Comparison of ENCODE assay signal across 8 mouse cellular contexts in genomic region chr9:43879969-43880396, GRCm38 (mm10).
DNase-seq lines count a peak whose midpoint lies in the region; ATAC-seq and TF ChIP-seq lines count a peak whose summit lies in the region.

No protein-coding gene starts in this region.

- no peaks in the 10 kb centered on the region for H3K9me3 ChIP-seq in midbrain, embryonic 12.5 days

- H3K27ac ChIP-seq in layer of hippocampus, adult 2 months: peak overlapping the region; percentile 3; the same call in 1 of the 2 replicates
- H3K27ac ChIP-seq in midbrain, embryonic 12.5 days (replicated peaks): peak overlapping the region; percentile 52

- WGBS in midbrain, embryonic 12.5 days: under 1% methylated on average over 26 of the region's 26 CpGs

- H3K36me3 ChIP-seq in midbrain, embryonic 12.5 days: no peaks in the 10 kb centered on the region

- peak; percentile 5 for DNase-seq in adrenal gland, adult 2 months
- no peak for DNase-seq in adrenal gland, adult 8-10 months
- peak; percentile 15 for DNase-seq in thymus, postnatal 4 days
- DNase-seq in thymus, postnatal 25 days: no peak
- peak; percentile 65 to 85 for DNase-seq in layer of hippocampus, adult 2 months (ENCODE audit: low spot score in 2 of 2)
- no peak for DNase-seq in ovary, adult 18-20 months (ENCODE audit: low spot score)
- DNase-seq in T-cell, adult 2 months (ENCODE audit: low spot score): no peak

- H3K9ac ChIP-seq in midbrain, embryonic 12.5 days (replicated peaks): peak overlapping the region; percentile 7; the same call in 1 of the 2 replicates

- peaks cover 46% of the 10 kb centered on the region for H3K27me3 ChIP-seq in midbrain, embryonic 12.5 days

- ATAC-seq in midbrain, embryonic 12.5 days (ENCODE audit: low FRiP score, low read depth): peak; percentile 81

- peak overlapping the region; percentile 59 for H3K4me2 ChIP-seq in midbrain, embryonic 12.5 days (replicated peaks)

- TF ChIP-seq CTCF in layer of hippocampus, adult 2 months (conservative IDR thresholded peaks at IDR 0.05): no peak

- peaks cover 23% of the 10 kb centered on the region for H3K4me1 ChIP-seq in midbrain, embryonic 12.5 days

- H3K4me3 ChIP-seq in layer of hippocampus, adult 2 months: peak overlapping the region; percentile 34
- peak overlapping the region; percentile 35 for H3K4me3 ChIP-seq in midbrain, embryonic 12.5 days

Comparison
In these comparisons a context has a peak if more than half of its experiments do, and no peak if none do; other contexts are left out.
1. DNase-seq: peak in adrenal gland, adult 2 months (single experiment), thymus, postnatal 4 days (single experiment) and layer of hippocampus, adult 2 months (2 of 2); none in adrenal gland, adult 8-10 months (single experiment), thymus, postnatal 25 days (single experiment), ovary, adult 18-20 months (single experiment) and T-cell, adult 2 months (single experiment).